Mouse (Mus musculus): ENCODE data around the gene Slc22a12.

GRCm38 (mm10) chr19:6540191-6540590 is 2.6 kb downstream of the Slc22a12 start:
- TF ChIP-seq CTCF (conservative IDR thresholded peaks at IDR 0.05; ENCODE audit: insufficient read depth, insufficient read length, low read depth, low read length) (no peak), POLR2A (IDR thresholded peaks at IDR 0.05; ENCODE audit: low read depth, low read length) (no peak)

All from kidney, adult 2 months (tissue).